Mouse (Mus musculus) CD4-positive, CD25-positive, alpha-beta regulatory T cell, adult 9 weeks (primary cell): ENCODE results near the gene Fam187a. TPM values are rescaled to one million over a fixed set of nuclear protein-coding genes. Genes with fewer than 3 reads are reported as not detected.

Experiments used
- polyA plus RNA-seq: library from polyadenylated mRNA; unstranded; fragments of 100-300 nt; shearing (Covaris generic); gene quantifications from one replicate; pipeline ENCODE4 v1.2.1, GENCODE M21; 2017

Fam187a gene
- not detected for polyA plus RNA-seq

DNA sequence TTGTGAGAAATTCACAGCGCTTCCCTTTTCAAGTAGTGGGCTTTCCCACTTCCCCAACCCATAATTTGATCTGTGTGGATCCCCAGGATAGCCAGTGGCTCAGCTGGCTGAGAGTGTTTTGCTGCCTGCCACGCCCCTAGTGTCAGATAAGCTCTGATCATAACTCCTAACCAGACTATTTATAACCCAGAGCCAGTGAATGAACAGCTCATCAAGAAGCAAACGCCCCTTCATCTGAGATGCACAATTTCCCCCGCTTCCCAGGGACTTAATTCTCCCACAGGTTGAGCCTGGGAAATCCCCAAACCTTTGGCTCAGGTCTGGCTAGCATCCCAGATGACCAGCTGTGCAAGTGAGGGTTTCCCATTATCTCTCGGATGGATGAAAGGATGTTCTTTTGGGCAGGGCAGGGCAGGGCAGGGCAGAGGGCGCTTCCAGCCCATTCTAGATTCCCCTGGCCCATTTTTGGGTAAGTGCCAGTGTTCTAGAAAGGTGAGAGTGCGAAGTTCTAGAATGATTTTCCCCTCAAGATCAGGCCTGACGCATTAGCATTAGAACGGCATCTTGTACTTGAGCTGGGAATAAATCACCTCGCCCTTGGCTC, at the start of gene Fam187a:
Gene Fam187a (plus strand): TSS at position 554 of the 604 bp plus-strand sequence.

GRCm38 (mm10) chr11:102835549-102835948, 49.4 kb upstream of the Fam187a start, which contains the start of gene Higd1b:
Gene Higd1b (plus strand): TSS chr11:102835849.

GRCm38 (mm10) chr11:102880585-102881313, 4.2 kb upstream of the Fam187a start, which contains the start of the genes Eftud2 and Ccdc103:
Gene Eftud2 (minus strand): TSS chr11:102880985.
Gene Ccdc103 (plus strand): TSS chr11:102881204.

DNA sequence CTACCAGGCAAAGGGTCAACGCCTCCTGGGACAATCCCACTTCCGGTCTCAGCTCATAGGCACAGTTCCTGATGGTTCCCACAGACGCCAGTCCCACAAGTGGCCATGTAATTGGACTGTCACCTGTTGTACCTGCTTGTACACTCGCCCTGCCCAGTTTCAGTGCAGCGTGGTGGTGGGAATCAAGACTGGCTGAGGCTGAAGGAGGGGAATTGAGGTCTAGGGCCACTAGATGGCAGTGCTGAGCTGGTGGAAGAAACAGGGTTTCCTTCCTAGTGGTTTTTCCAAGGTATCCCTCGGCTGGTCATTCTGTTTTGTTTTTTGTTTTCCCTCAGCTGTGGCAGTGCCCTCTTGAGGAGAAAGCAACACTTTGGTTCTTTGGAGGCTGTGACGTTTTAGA, 15.8 kb downstream of the Fam187a start, which contains the start of gene Gfap:
Gene Gfap (minus strand): TSS at position 150 of the 400 bp plus-strand sequence.

GRCm38 (mm10) chr11:102924557-102925350, 39.8 kb downstream of the Fam187a start, which contains the start of gene Kif18b:
Gene Kif18b (minus strand): TSS chr11:102925124.

Other genes with a start within 250 kb of the Fam187a start
- gene Meioc, start 221.5 kb upstream of the Fam187a start, polyA plus RNA-seq, result not detected
- gene Ccdc43, start 187.4 kb upstream of the Fam187a start, polyA plus RNA-seq, result 44.1 TPM
- gene Adam11, start 123.7 kb upstream of the Fam187a start, polyA plus RNA-seq, result 0.14 TPM
- gene Gjc1, start 65.5 kb upstream of the Fam187a start, polyA plus RNA-seq, result 0.11 TPM
- not detected for gene Higd1b, start 49.3 kb upstream of the Fam187a start, polyA plus RNA-seq
- 189 TPM for gene Eftud2, start 4.2 kb upstream of the Fam187a start, polyA plus RNA-seq
- not detected for gene Ccdc103, start 4.0 kb upstream of the Fam187a start, polyA plus RNA-seq
- gene Gfap, start 15.7 kb downstream of the Fam187a start, polyA plus RNA-seq, result 0.10 TPM
- gene Kif18b, start 40.0 kb downstream of the Fam187a start, polyA plus RNA-seq, result 2.6 TPM
- gene C1ql1, start 61.5 kb downstream of the Fam187a start, polyA plus RNA-seq, result not detected
- gene Nmt1, start 143.0 kb downstream of the Fam187a start, polyA plus RNA-seq, result 81.7 TPM
- 34.8 TPM for gene Dcakd, start 143.2 kb downstream of the Fam187a start, polyA plus RNA-seq
- gene Plcd3, start 216.5 kb downstream of the Fam187a start, polyA plus RNA-seq, result not detected
- 57.4 TPM for gene Acbd4, start 216.5 kb downstream of the Fam187a start, polyA plus RNA-seq
- gene Hexim1, start 231.1 kb downstream of the Fam187a start, polyA plus RNA-seq, result 4.0 TPM
- 3.8 TPM for gene Hexim2, start 247.3 kb downstream of the Fam187a start, polyA plus RNA-seq